8 mouse cellular contexts compared by ENCODE assay signal in the genomic region with DNA sequence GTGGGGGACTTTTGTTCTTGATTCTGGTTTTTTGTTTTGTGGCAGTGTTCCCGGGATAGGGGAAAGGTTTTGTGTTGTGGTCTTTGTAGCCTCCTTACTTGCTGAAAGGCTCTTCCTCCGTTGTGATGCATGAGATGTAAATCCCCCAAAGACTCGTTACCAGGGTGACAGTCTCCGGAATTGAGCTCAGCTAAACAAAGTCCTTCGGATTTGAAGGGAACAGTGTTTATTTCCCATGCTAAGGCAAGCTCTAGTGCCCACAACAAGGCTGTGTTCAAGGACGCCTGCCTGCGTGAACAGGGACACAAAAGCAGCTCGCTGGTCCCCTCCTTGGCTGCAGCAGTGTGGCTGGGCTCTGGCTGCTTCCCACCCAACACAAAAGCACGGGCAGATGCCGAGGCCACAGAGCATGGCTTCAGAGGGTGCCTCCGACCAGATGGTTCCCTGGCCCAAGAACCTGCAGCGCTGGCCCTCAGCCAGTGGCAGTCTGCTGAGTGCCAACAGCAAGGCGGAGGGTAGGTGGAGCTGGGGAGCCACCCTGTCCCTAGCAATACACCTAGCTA.
A peak's percentile ranks its signal among the peaks of the same experiment; 100 is the strongest.
DNase-seq lines count a peak whose midpoint lies in the region; ATAC-seq lines count a peak whose summit lies in the region.

No protein-coding gene starts in this region.

- DNase-seq in MN1 (ENCODE audit: low spot score): peak; percentile 77
- peak; percentile 43 to 57 for DNase-seq in adrenal gland, postnatal 36 days
- peak; percentile 70 for DNase-seq in heart, postnatal 4 days
- peak; percentile 81 to 85 for DNase-seq in left cerebral cortex, postnatal 14 days (ENCODE audit: low spot score in 2 of 2)
- no peak for DNase-seq in T-cell, adult 2 months (ENCODE audit: low spot score)
- no peak for DNase-seq in B cell, adult 2 months

- ATAC-seq in embryonic facial prominence, embryonic 13.5 days (ENCODE audit: insufficient number of reproducible peaks, insufficient read depth, low FRiP score, low TSS enrichment, low read depth): no peak
- peak; percentile 89 for ATAC-seq in neural tube, embryonic 13.5 days (ENCODE audit: low read depth)

- no peaks in the 10 kb centered on the region for H3K9me3 ChIP-seq in embryonic facial prominence, embryonic 13.5 days
- H3K9me3 ChIP-seq in neural tube, embryonic 13.5 days: no peaks in the 10 kb centered on the region

- H3K4me3 ChIP-seq in embryonic facial prominence, embryonic 13.5 days: no peak overlapping the region
- H3K4me3 ChIP-seq in neural tube, embryonic 13.5 days: no peak overlapping the region

- peaks cover 15% of the 10 kb centered on the region for H3K27me3 ChIP-seq in embryonic facial prominence, embryonic 13.5 days
- H3K27me3 ChIP-seq in neural tube, embryonic 13.5 days: no peaks in the 10 kb centered on the region

- peaks cover 25% of the 10 kb centered on the region for H3K4me1 ChIP-seq in embryonic facial prominence, embryonic 13.5 days
- H3K4me1 ChIP-seq in neural tube, embryonic 13.5 days (replicated peaks): peaks cover 73% of the 10 kb centered on the region

- H3K4me2 ChIP-seq in embryonic facial prominence, embryonic 13.5 days: peak overlapping the region; percentile 24
- H3K4me2 ChIP-seq in neural tube, embryonic 13.5 days: peak overlapping the region; percentile 18; the same call in 1 of the 2 replicates

- intact Hi-C loops in left cerebral cortex, postnatal 14 days (cut with DNase I): no loop called here

- WGBS in embryonic facial prominence, embryonic 13.5 days: 20% methylated on average over 13 of the region's 13 CpGs
- WGBS in neural tube, embryonic 13.5 days: 10% methylated on average over 13 of the region's 13 CpGs

- no peak overlapping the region for H3K9ac ChIP-seq in embryonic facial prominence, embryonic 13.5 days
- H3K9ac ChIP-seq in neural tube, embryonic 13.5 days: peak overlapping the region; percentile 45; the same call in 1 of the 2 replicates

- H3K27ac ChIP-seq in embryonic facial prominence, embryonic 13.5 days: peak overlapping the region; percentile 68
- peak overlapping the region; percentile 89 for H3K27ac ChIP-seq in neural tube, embryonic 13.5 days (replicated peaks)

- H3K36me3 ChIP-seq in embryonic facial prominence, embryonic 13.5 days: no peaks in the 10 kb centered on the region
- H3K36me3 ChIP-seq in neural tube, embryonic 13.5 days: peaks cover 7% of the 10 kb centered on the region; the same call in 1 of the 2 replicates

Comparison
In these comparisons a context has a peak if more than half of its experiments do, and no peak if none do; other contexts are left out.
1. DNase-seq: peak in MN1 (single experiment), adrenal gland, postnatal 36 days (2 of 2), heart, postnatal 4 days (single experiment) and left cerebral cortex, postnatal 14 days (2 of 2); none in T-cell, adult 2 months (single experiment) and B cell, adult 2 months (0 of 2).